ENCODE assay signal across 8 mouse cellular contexts in the genomic region with DNA sequence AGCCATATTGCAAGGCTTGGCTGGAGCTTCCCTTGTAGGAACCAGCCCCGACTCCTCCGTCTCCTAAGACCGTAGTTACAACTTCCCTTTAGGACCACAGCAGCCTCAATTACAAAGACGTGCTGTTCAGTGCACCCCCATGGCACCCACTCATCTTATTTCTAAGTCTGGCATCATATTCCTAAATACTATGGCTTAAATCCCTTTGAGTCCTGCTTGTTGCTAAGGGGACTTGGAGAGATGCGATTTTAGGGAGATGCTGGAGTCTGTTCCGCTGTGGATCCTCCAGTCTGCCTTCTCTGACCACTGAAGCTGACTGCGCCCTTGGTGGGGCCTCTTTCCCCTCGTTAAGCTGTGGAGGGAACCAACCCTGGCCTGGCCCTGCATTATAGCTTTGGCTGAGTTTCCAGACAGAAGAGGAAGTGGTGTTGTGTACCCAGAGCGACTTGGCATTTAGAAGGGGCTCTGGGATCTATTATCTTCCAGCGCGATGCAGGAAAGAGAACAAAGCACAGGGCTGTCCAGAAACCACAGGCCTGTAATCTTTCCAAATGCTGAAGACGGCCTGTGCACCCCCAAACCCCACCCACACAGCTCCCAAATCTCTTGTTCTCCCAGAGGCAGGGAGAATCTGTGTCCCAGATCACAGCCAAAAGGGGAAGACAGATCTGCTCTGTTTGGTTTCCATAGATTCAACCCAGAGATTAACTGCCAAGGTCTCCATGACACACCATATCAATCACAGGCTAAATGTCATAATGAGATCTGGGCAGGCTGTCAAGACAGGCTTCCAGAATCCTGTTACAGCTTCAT. TPM values are rescaled to one million over a fixed set of nuclear protein-coding genes. Genes with fewer than 3 reads are reported as not detected.
DNase-seq lines count a peak whose midpoint lies in the region; ATAC-seq and TF ChIP-seq lines count a peak whose summit lies in the region.
"Had no signal": no experiment of that assay in that cellular context is flagged by ENCODE, and none has a peak within 500 bp of the region (broad histone marks: within the 10 kb centered on the region; RNA-seq: fewer than 3 reads in every experiment).

No protein-coding gene starts in this region.

- no peak for TF ChIP-seq POLR2A in olfactory bulb, adult 2 months (IDR thresholded peaks at IDR 0.05; ENCODE audit: insufficient read depth, low read depth, low read length)

- H3K9me3 ChIP-seq in intestine, embryonic 16.5 days (ENCODE audit: control insufficient read depth, low read length), result no peaks in the 10 kb centered on the region
- no peaks in the 10 kb centered on the region for H3K9me3 ChIP-seq in liver, postnatal 0 days (ENCODE audit: low read length)

- H3K4me2 ChIP-seq in intestine, embryonic 16.5 days (ENCODE audit: low read depth, low read length), result no peak overlapping the region
- no peak overlapping the region for H3K4me2 ChIP-seq in liver, postnatal 0 days (ENCODE audit: low read depth, low read length)

- TF ChIP-seq CTCF in liver, postnatal 0 days (IDR thresholded peaks at IDR 0.05; ENCODE audit: low read depth), result no peak
- no peak for TF ChIP-seq CTCF in olfactory bulb, adult 2 months (IDR thresholded peaks at IDR 0.05; ENCODE audit: insufficient read depth, low read depth, low read length)

- 57% methylated on average over 12 of the region's 12 CpGs for WGBS in intestine, embryonic 16.5 days
- 27% methylated on average over 12 of the region's 12 CpGs for WGBS in liver, postnatal 0 days (ENCODE audit: insufficient replicate concordance)
- WGBS in olfactory bulb, adult 2 months, result 18% methylated on average over 12 of the region's 12 CpGs

- no peaks in the 10 kb centered on the region for H3K36me3 ChIP-seq in intestine, embryonic 16.5 days (ENCODE audit: control insufficient read depth, insufficient read depth, low read length)
- no peaks in the 10 kb centered on the region for H3K36me3 ChIP-seq in liver, postnatal 0 days (replicated peaks; ENCODE audit: insufficient read depth, low read length)

- peaks cover 4% of the 10 kb centered on the region; the same call in 1 of the 2 replicates for H3K4me1 ChIP-seq in intestine, embryonic 16.5 days (ENCODE audit: control insufficient read depth, insufficient read depth, low read length)
- H3K4me1 ChIP-seq in liver, postnatal 0 days (ENCODE audit: insufficient read depth), result peaks cover 4% of the 10 kb centered on the region
- peaks cover 34% of the 10 kb centered on the region for H3K4me1 ChIP-seq in olfactory bulb, adult 2 months (ENCODE audit: control insufficient read depth, insufficient read depth, low read length)

- no peak for TF ChIP-seq EP300 in liver, postnatal 0 days (IDR thresholded peaks at IDR 0.05; ENCODE audit: low read depth)

- H3K27me3 ChIP-seq in intestine, embryonic 16.5 days (replicated peaks; ENCODE audit: control insufficient read depth, insufficient read depth, low read length), result no peaks in the 10 kb centered on the region
- H3K27me3 ChIP-seq in liver, postnatal 0 days (ENCODE audit: insufficient read depth, low read length), result no peaks in the 10 kb centered on the region

- peak; percentile 56 for ATAC-seq in intestine, embryonic 16.5 days
- no peak; the same call in 1 of the 2 replicates for ATAC-seq in liver, postnatal 0 days
- ATAC-seq in CD4-positive, CD25-positive, alpha-beta regulatory T cell, adult 4 months, result no peak

- peak; percentile 88 for DNase-seq in NIH3T3 (ENCODE audit: low read depth)
- peak; percentile 77 for DNase-seq in brain, adult 2 months (ENCODE audit: low read depth, low spot score)
- DNase-seq in gonadal fat pad, adult 2 months (ENCODE audit: low read depth), result peak; percentile 12
- DNase-seq in liver, postnatal 0 days, result peak; percentile 49

- peak overlapping the region; percentile 9 for H3K27ac ChIP-seq in intestine, embryonic 16.5 days (ENCODE audit: low read length)
- peak overlapping the region; percentile 41 for H3K27ac ChIP-seq in liver, postnatal 0 days (ENCODE audit: low read depth)
- peak overlapping the region; percentile 97 for H3K27ac ChIP-seq in olfactory bulb, adult 2 months (ENCODE audit: insufficient read depth, low read depth, low read length)

- no peak overlapping the region for H3K4me3 ChIP-seq in intestine, embryonic 16.5 days (ENCODE audit: low read length)
- no peak overlapping the region for H3K4me3 ChIP-seq in liver, postnatal 0 days (ENCODE audit: low read depth, low read length)
- H3K4me3 ChIP-seq in olfactory bulb, adult 2 months (ENCODE audit: insufficient read depth, low read depth, low read length), result no peak overlapping the region

- no peak overlapping the region for H3K9ac ChIP-seq in intestine, embryonic 16.5 days (ENCODE audit: low read depth, low read length)
- no peak overlapping the region for H3K9ac ChIP-seq in liver, postnatal 0 days (replicated peaks)

RNA-seq across cellular contexts. Expression of gene Dupd1, which starts 7.4 kb away (rescaled TPM):
- polyA plus RNA-seq in gonadal fat pad, adult 2 months (2012; rRNA removed), result 0.22 TPM in 1 of 2 replicates, not detected in the other
- not detected in 2 replicates for polyA plus RNA-seq in intestine, embryonic 16.5 days (2015; fragmentation: Nextera tagmentation; extraction: Ambion mirVana)
- polyA plus RNA-seq in liver, postnatal 0 days (2015; fragmentation: Nextera tagmentation; extraction: Ambion mirVana), result 0.15 TPM in 1 of 2 replicates, not detected in the other
- polyA plus RNA-seq in olfactory bulb, adult 2 months (2012; ENCODE audit: insufficient read depth, insufficient read length, low replicate concordance, missing spikeins), result not detected in 2 replicates
- polyA plus RNA-seq in CD4-positive, CD25-positive, alpha-beta regulatory T cell, adult 4 months (2017; shearing (Covaris generic)), result not detected
- polyA plus RNA-seq: small intestine, adult 2 months had no signal

RNA-seq across cellular contexts. Expression of gene Samd8, which starts 43.4 kb away (rescaled TPM):
- polyA plus RNA-seq in gonadal fat pad, adult 2 months (2012; rRNA removed), result 16.8 and 19.2 TPM in 2 replicates
- 11.4 and 12.5 TPM in 2 replicates for polyA plus RNA-seq in intestine, embryonic 16.5 days (2015; fragmentation: Nextera tagmentation; extraction: Ambion mirVana)
- polyA plus RNA-seq in liver, postnatal 0 days (2015; fragmentation: Nextera tagmentation; extraction: Ambion mirVana), result 3.8 and 4.1 TPM in 2 replicates
- not detected in 2 replicates for polyA plus RNA-seq in olfactory bulb, adult 2 months (2012; ENCODE audit: insufficient read depth, insufficient read length, low replicate concordance, missing spikeins)
- 1 to 10 TPM; 4.2 to 4.8 TPM for polyA plus RNA-seq in CD4-positive, CD25-positive, alpha-beta regulatory T cell, adult 4 months (2017; shearing (Covaris generic))

RNA-seq across cellular contexts. Expression of gene Dusp13, which starts 44.0 kb away (rescaled TPM):
- polyA plus RNA-seq in gonadal fat pad, adult 2 months (2012; rRNA removed), result 2.2 and 3.5 TPM in 2 replicates
- not detected in 2 replicates for polyA plus RNA-seq in intestine, embryonic 16.5 days (2015; fragmentation: Nextera tagmentation; extraction: Ambion mirVana)
- polyA plus RNA-seq in liver, postnatal 0 days (2015; fragmentation: Nextera tagmentation; extraction: Ambion mirVana), result 0.24 TPM in 1 of 2 replicates, not detected in the other
- polyA plus RNA-seq in olfactory bulb, adult 2 months (2012; ENCODE audit: insufficient read depth, insufficient read length, low replicate concordance, missing spikeins), result not detected in 2 replicates
- not detected for polyA plus RNA-seq in CD4-positive, CD25-positive, alpha-beta regulatory T cell, adult 4 months (2017; shearing (Covaris generic))

Comparison
In these comparisons a context has a peak if more than half of its experiments do, and no peak if none do; other contexts are left out.
1. DNase-seq: peak in every context shown above with its lines; median percentile 88 in NIH3T3; 77 in brain, adult 2 months; 49 in liver, postnatal 0 days; 12 in gonadal fat pad, adult 2 months.
2. H3K27ac ChIP-seq: peak in every context shown above with its lines; median percentile 97 in olfactory bulb, adult 2 months; 41 in liver, postnatal 0 days; 9 in intestine, embryonic 16.5 days.